Mouse (Mus musculus) mouse embryonic stem cell (cell line): Measurements from ENCODE around the gene Zscan4-ps1.
"Not testable (repeated sequence)": the region's sequence is repeated elsewhere in the genome, so short reads cannot be mapped to it uniquely, and the experiment has no call there.

ENCODE experiments used
- in situ Hi-C, 2 experiments: fragments of 300-500 bp; cut with MboI; formaldehyde crosslinking; loops; 1 replicate in 1 of 2; 3 replicates in 1 of 2; pipeline ENCODE4 v1.14.3; 2019 to 2020; ENCODE audit warnings: low sequenced_read_pairs in 2 of 2, low pct_unique_long_range_greater_than_20kb in 1 of 2, mixed read lengths in 1 of 2; ENCODE audit not compliant: unreplicated experiment in 1 of 2

Zscan4-ps1 gene

GRCm38 (mm10) chr7:11069591-11069990 is at the start of gene Zscan4-ps1:
Gene Zscan4-ps1 (minus strand): TSS chr7:11069691.
- in situ Hi-C loops = not testable (repeated sequence)
